9 mouse cellular contexts compared by ENCODE assay signal in the genomic region with DNA sequence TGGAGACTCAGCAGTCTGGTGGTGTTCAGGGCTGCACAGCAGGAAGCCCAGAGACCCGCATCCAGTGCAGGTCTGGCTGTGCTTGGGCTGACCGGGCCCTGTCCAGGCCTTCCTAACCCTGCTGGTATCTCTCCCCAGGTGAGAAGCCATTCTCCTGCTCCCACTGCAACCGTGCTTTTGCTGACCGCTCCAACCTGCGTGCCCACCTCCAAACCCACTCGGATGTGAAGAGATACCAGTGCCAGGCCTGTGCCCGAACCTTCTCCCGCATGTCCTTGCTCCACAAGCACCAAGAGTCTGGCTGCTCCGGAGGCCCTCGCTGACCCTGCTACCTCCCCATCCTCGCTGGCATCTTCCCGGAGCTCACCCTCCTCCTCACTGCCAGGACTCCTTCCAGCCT. TPM values are rescaled to one million over a fixed set of nuclear protein-coding genes. Genes with fewer than 3 reads are reported as not detected.
DNase-seq lines count a peak whose midpoint lies in the region; ATAC-seq and TF ChIP-seq lines count a peak whose summit lies in the region.
"Had no signal": no experiment of that assay in that cellular context is flagged by ENCODE, and none has a peak within 500 bp of the region (broad histone marks: within the 10 kb centered on the region; RNA-seq: fewer than 3 reads in every experiment).

No protein-coding gene starts in this region.

- intact Hi-C loops in heart, postnatal 36 days (cut with DNase I), result no loop called here

- H3K4me2 ChIP-seq in embryonic facial prominence, embryonic 15.5 days (replicated peaks), result peak overlapping the region; percentile 69
- peak overlapping the region; percentile 48 for H3K4me2 ChIP-seq in neural tube, embryonic 11.5 days (ENCODE audit: low read depth)

- peak; percentile 93 for DNase-seq in heart, adult 11 months
- no peak for DNase-seq in heart, postnatal 36 days
- no peak for DNase-seq in liver, adult 2 months (ENCODE audit: extremely low read depth, low read depth, low spot score)
- DNase-seq in liver, result no peak
- DNase-seq in neural tube, embryonic 11.5 days (ENCODE audit: low spot score), result no peak
- no peak for DNase-seq in testis, postnatal 10 days (ENCODE audit: low spot score)
- DNase-seq in left cerebral cortex, adult 11 months (ENCODE audit: low spot score), result no peak
- DNase-seq: layer of hippocampus, postnatal 36 days had no signal

- 0 out of 2 replicates have a peak overlapping the region, but pooled peaks have one; percentile 5 for H3K9ac ChIP-seq in liver, adult 2 months (ENCODE audit: low read depth, low read length)
- H3K9ac ChIP-seq in embryonic facial prominence, embryonic 15.5 days, result peak overlapping the region; percentile 59
- H3K9ac ChIP-seq in neural tube, embryonic 11.5 days (ENCODE audit: low read length), result no peak overlapping the region

- H3K27me3 ChIP-seq in liver, adult 2 months (ENCODE audit: control insufficient read depth, insufficient read depth, low read length), result no peaks in the 10 kb centered on the region
- H3K27me3 ChIP-seq in embryonic facial prominence, embryonic 15.5 days, result peaks cover 7% of the 10 kb centered on the region; the same call in 1 of the 2 replicates
- peaks cover 18% of the 10 kb centered on the region for H3K27me3 ChIP-seq in neural tube, embryonic 11.5 days (ENCODE audit: control insufficient read depth, insufficient read depth, low read length)

- no peak for TF ChIP-seq POLR2A in liver, adult 2 months (IDR thresholded peaks at IDR 0.05; ENCODE audit: extremely low read depth, insufficient read depth, low read length)

- H3K4me1 ChIP-seq in liver, adult 2 months (ENCODE audit: control insufficient read depth, insufficient read depth, low read length), result no peaks in the 10 kb centered on the region
- H3K4me1 ChIP-seq in embryonic facial prominence, embryonic 15.5 days, result peaks cover 67% of the 10 kb centered on the region
- peaks cover 50% of the 10 kb centered on the region for H3K4me1 ChIP-seq in neural tube, embryonic 11.5 days (ENCODE audit: control insufficient read depth, insufficient read depth, low read length)

- peak overlapping the region; percentile 13; the same call in 1 of the 2 replicates for H3K4me3 ChIP-seq in liver, adult 2 months (ENCODE audit: insufficient read depth, low read depth, low read length)
- H3K4me3 ChIP-seq in embryonic facial prominence, embryonic 15.5 days (replicated peaks), result peak overlapping the region; percentile 67
- peak overlapping the region; percentile 38; the same call in 1 of the 2 replicates for H3K4me3 ChIP-seq in neural tube, embryonic 11.5 days (ENCODE audit: low read depth, low read length)

- H3K36me3 ChIP-seq in liver, adult 2 months (ENCODE audit: control insufficient read depth, insufficient read depth, low read length), result no peaks in the 10 kb centered on the region
- peaks cover 14% of the 10 kb centered on the region for H3K36me3 ChIP-seq in embryonic facial prominence, embryonic 15.5 days
- no peaks in the 10 kb centered on the region; the same call in 1 of the 2 replicates for H3K36me3 ChIP-seq in neural tube, embryonic 11.5 days (ENCODE audit: control insufficient read depth, insufficient read depth, low read length)

- TF ChIP-seq CTCF in liver, adult 2 months (IDR thresholded peaks at IDR 0.05; ENCODE audit: low read depth, low read length), result no peak

- H3K79me2 ChIP-seq in liver, adult 2 months (ENCODE audit: control insufficient read depth, insufficient read depth, low read length), result 0 out of 2 replicates have a peak, but pooled peaks cover 2% of the 10 kb centered on the region

- WGBS in liver, adult 2 months, result 88% methylated on average over 12 of the region's 12 CpGs
- 53% methylated on average over 12 of the region's 12 CpGs for WGBS in embryonic facial prominence, embryonic 15.5 days
- 65% methylated on average over 12 of the region's 12 CpGs for WGBS in neural tube, embryonic 11.5 days

- no peak overlapping the region for H3K27ac ChIP-seq in liver, adult 2 months (replicated peaks; ENCODE audit: insufficient read depth, low read depth, low read length)
- peak overlapping the region; percentile 98 for H3K27ac ChIP-seq in embryonic facial prominence, embryonic 15.5 days (replicated peaks)
- H3K27ac ChIP-seq in neural tube, embryonic 11.5 days (ENCODE audit: low read depth, low read length), result peak overlapping the region; percentile 21; the same call in 1 of the 2 replicates

- H3K9me3 ChIP-seq in embryonic facial prominence, embryonic 15.5 days (replicated peaks), result no peaks in the 10 kb centered on the region
- H3K9me3 ChIP-seq in neural tube, embryonic 11.5 days (ENCODE audit: control insufficient read depth, low read length), result no peaks in the 10 kb centered on the region

- ATAC-seq in embryonic facial prominence, embryonic 15.5 days (ENCODE audit: insufficient number of reproducible peaks, low FRiP score, low TSS enrichment, low read depth), result no peak
- no peak for ATAC-seq in neural tube, embryonic 11.5 days (ENCODE audit: insufficient read depth, low FRiP score, low TSS enrichment)

RNA-seq across cellular contexts. Expression of a gene that starts 3.8 kb away (rescaled TPM):
- total RNA-seq in heart, postnatal 36 days (2021), result 1 to 10 TPM; 1.5 to 2.0 TPM
- 0.13 and 0.18 TPM in 2 replicates for total RNA-seq in liver, adult 2 months (2014; rRNA removed)
- 2.2 and 2.7 TPM in 2 replicates for polyA plus RNA-seq in liver, adult 2 months (2012; rRNA removed)
- 82.9 and 104 TPM in 2 replicates for polyA plus RNA-seq in embryonic facial prominence, embryonic 15.5 days (2015; fragmentation: Nextera tagmentation; extraction: Ambion mirVana)
- 32.3 and 39.7 TPM in 2 replicates for polyA plus RNA-seq in neural tube, embryonic 11.5 days (2014; fragmentation: Nextera tagmentation; extraction: Ambion mirVana)

RNA-seq across cellular contexts. Expression of a gene that starts 49.1 kb away (rescaled TPM):
- 10 to 100 TPM; 13.6 to 14.6 TPM for total RNA-seq in heart, postnatal 36 days (2021)
- 2.5 and 3.1 TPM in 2 replicates for total RNA-seq in liver, adult 2 months (2014; rRNA removed)
- 9.6 and 10.7 TPM in 2 replicates for polyA plus RNA-seq in liver, adult 2 months (2012; rRNA removed)
- 14.5 and 16.2 TPM in 2 replicates for polyA plus RNA-seq in embryonic facial prominence, embryonic 15.5 days (2015; fragmentation: Nextera tagmentation; extraction: Ambion mirVana)
- 23.1 and 24.6 TPM in 2 replicates for polyA plus RNA-seq in neural tube, embryonic 11.5 days (2014; fragmentation: Nextera tagmentation; extraction: Ambion mirVana)

RNA-seq across cellular contexts. Expression of a gene that starts 49.3 kb away (rescaled TPM):
- total RNA-seq in heart, postnatal 36 days (2021), result 10 to 100 TPM; 68.2 to 70.1 TPM
- total RNA-seq in liver, adult 2 months (2014; rRNA removed), result 44.3 and 55.0 TPM in 2 replicates
- polyA plus RNA-seq in liver, adult 2 months (2012; rRNA removed), result 71.0 and 71.9 TPM in 2 replicates
- polyA plus RNA-seq in embryonic facial prominence, embryonic 15.5 days (2015; fragmentation: Nextera tagmentation; extraction: Ambion mirVana), result 79.2 and 80.1 TPM in 2 replicates
- 150 and 161 TPM in 2 replicates for polyA plus RNA-seq in neural tube, embryonic 11.5 days (2014; fragmentation: Nextera tagmentation; extraction: Ambion mirVana)

Comparison
In these comparisons a context has a peak if more than half of its experiments do, and no peak if none do; other contexts are left out.
1. H3K4me3 ChIP-seq: peak in every context shown above with its lines; median percentile 67 in embryonic facial prominence, embryonic 15.5 days; 38 in neural tube, embryonic 11.5 days; 13 in liver, adult 2 months.